Mouse (Mus musculus) monocyte, adult 2 months (primary cell): Measurements from ENCODE around the gene Mapk7.
A peak's percentile ranks its signal among the peaks of the same experiment; 100 is the strongest.

Source experiments
- DNase-seq, 2 experiments: peaks; one replicate each; pipeline ENCODE4 v3.0.0; 2022; ENCODE audit warnings: low spot score in 2 of 2, low read depth in 1 of 2

Mapk7 gene

DNA sequence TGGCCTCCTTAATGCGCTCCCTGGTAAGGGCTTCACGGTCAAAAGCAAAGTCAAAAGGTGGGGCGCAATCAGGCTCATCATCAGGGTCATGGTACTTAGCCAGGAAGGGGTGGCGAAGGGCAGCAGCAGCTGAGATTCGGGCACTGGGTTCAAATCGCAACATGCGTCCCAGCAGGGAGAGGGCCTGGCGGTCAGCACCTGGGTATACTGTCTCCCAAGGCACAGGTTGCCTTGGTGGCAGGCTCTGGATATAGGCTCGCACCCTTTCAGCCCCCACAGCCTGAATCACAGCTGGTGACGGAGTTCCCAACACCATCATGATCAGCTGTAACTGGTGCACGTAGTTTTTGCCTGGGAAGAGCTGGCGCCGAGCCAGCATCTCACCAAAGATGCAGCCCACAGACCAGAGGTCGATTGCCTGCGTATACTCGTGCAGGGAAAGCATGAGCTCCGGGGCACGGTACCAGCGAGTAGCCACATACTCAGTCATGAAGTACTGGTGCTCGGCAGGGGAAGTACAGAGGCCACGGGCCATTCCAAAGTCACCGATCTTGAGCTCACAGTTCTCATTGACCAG is 3.2 kb downstream of the Mapk7 start:
- no peak for DNase-seq

DNA sequence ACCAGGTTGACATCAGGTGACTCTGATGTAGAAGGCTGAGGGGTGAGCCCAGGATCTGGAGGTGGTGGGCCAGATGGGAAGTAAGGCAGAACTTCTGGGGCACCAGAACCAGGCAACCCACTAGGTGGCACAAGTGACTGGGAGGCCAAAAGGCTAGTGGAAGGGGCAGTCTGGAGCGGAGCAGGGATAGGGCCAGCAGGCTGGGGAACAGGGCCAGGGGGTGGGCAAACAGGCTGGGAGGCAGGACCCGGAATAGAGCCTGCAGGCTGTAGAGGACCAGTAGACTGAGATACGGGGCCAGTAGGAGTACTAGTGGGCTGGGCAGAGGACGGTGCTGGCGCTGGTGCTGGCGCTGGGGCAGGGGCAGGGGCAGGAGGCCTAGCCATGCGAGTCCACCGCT is 4.3 kb downstream of the Mapk7 start:
- DNase-seq, result no peak

DNA sequence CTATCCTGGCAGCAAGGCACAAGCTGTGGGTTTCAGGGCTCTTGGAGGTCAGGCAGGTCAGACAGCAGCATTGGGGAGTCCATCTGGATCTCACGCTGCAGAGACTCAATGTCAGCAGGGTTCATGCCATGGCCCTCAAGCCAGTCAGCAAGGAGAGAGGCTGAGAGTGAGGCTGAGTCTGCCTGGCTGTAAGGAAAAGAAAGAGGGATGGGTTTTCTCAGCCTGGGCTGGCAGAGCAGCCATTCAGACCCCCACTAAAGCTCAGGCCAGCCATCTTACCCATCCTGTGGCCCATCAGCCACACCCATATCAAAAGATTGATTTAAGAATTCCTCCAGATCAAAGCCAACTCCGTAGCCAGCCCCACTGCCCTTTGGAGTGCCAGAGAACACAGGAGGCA is 5.1 kb downstream of the Mapk7 start:
- DNase-seq, result no peak

DNA sequence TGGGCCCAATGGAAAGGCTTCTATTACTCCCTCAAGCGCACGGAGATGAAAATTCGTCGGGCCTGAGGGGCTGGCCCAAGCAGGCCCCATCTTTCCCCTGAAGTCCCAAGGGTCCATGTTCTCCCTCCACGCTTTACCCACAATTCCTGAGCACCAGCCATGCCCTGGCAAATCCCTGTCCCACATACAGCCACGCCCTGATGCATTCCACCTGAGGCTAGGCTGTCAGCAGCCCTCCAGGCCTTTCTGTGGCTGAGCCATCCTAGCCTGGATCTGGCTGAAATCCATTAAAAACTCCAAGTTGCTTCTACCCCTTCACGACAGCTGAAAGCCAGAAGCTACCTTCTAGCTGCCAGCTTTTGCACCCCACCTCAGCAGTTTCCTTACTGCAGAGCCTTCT is 6.3 kb downstream of the Mapk7 start:
- DNase-seq, result no peak

DNA sequence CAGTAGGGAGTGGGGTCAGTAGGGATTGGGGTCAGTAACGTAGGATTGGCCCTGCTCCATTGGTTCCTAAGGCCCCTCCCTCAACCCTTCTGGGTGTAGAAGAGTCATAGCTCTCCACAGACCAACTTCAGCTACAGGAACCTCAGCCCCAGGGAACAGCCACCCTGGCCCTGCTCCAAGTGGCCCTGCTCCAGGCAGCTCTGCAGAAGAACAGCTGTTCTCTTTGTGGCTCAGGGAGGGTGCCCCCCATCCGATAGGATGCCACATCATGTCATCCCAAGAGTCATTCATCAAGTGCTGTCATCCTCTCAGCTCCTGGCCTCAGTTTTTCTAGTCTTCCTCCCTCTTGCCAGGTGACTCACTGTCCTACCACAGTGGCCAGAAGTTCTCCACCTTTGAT is 6.8 kb downstream of the Mapk7 start:
- no peak for DNase-seq

DNA sequence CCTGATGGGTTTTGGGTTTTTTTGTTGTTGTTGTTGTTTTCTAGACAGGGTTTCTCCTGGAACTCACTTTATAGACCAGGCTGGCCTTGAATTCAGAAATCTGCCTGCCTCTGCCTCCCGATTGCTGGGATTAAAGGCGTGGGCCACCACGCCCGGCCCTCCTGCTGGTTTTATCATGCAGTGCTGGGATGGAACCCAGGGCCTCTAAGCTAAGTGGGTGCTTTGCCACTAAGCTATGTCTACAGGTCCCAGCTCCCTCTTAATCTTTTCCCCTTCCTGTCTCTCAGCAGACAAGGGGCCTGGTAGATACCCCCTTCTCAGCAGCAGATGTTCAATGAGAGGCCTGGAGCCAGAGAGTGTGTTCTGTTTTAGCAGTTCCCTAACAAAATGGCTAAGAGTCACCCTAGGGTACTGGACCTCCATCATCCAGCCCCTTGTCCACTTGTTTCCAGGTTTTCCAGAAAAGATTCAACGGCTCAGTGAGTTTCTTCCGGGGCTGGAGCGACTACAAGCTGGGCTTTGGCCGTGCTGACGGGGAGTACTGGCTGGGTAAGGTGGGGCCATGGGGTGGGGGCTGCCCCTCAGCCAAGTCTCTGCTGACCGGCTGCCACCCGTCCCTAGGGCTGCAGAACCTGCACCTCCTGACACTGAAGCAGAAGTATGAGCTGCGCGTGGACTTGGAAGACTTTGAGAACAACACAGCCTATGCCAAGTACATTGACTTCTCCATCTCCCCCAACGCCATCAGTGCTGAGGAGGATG is 7.6 kb downstream of the Mapk7 start:
- no peak for DNase-seq

DNA sequence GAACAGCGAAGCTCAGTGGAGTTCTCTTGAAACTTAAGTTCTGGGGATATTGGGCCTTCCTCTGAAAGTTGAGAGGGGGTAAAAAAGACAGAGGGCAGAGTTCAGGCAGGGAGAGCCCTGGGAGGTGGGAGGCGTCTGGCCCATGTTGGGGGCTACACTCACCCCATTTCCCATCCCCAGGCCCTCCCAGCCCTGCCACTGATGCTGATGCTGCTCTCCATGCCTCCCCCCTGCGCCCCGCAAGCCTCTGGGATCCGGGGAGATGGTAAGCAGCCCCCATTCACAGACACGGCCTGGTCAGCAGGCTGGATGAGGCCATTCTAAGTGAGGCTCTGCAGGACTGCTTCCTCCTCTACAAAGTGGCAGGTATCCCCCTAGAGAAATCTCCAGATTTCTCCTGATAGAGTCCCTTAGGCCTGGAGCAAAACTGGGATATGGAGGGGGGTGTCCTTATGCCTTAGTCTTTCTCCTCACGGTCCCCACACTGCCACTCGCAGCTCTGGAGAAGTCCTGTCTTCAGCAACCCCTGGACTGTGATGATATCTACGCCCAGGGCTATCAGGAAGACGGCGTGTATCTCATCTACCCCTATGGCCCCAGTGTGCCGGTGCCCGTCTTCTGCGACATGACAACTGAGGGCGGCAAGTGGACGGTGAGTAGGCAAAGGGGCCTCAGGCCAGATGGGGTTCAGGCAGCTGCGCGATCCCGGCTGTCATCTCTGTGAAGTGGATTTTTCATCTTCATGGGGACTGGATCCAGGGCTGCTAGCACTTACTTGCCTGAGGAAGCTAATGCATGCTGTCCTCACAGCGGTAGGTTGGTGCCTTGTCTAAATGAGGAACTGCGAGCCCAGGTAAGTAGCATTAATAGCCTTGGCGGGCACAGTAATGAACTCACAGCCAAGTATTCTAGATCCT is 8.4 kb downstream of the Mapk7 start:
- no peak for DNase-seq

DNA sequence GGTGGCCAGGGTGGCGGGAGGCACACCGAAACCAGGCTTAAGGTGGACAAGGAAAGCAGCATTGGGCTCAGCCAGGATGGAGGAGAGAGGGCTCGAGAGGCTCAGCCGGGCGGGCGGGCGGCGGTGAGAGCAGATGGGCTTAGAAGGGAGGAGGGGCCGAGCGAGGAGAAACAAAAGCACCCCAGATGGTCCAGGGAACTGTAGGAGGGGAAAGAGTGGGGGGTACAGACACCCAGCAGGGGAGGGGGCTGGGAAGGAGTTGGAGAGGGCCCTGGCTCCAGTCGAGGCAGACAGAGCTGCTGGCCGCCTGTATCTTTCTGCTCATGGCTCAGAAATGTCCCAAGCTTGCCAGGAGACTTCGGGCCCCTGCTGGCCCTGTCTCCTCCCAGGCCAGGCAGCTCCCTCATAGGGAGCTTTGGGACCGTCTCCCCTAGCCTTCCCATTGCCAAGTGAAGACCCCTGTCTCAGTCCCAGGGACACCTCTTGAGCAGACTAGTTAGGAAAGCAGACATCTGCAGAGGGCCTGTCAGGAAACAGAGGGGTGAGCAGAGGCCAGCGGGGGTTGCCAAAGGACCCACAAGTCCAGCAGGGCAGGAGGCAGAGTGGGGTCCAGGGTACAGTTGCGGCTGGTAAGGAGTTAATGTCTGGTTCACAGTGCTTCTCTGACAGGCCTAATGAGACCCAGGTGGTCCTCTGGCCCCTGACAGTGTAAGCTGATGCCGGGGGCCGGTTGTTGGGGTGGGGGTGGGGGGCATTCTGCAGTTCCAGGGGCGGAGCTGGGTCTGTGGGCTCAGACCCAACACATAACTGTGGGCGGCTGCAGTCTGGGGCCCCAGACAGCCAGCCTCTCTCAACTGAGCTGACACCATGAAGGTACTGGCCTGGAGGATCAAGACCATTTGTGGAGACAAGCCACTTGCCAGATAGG is 9.3 kb downstream of the Mapk7 start, which contains the start of gene Mfap4:
Gene Mfap4, plus strand, starts transcription at position 819 of the 928 bp plus-strand sequence.
- DNase-seq, result no peak

DNA sequence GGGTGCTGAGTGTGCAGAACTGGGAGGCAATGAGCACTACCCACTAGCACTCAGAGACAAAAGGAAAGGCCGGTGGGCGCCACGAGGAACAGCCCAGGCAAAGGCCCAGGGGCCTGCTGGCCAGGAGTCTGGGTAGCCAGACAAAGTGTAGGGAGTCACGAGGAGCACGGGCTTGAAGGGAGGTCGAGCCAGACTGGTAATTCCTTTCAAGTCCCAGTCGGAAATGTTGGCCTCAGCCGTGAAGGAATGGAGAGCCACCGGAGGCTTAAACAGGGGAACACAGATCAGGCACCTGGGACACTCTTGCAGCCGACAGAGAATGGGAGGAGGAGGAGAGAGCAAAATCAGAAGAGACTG is 10.0 kb downstream of the Mapk7 start:
- no peak for DNase-seq

DNA sequence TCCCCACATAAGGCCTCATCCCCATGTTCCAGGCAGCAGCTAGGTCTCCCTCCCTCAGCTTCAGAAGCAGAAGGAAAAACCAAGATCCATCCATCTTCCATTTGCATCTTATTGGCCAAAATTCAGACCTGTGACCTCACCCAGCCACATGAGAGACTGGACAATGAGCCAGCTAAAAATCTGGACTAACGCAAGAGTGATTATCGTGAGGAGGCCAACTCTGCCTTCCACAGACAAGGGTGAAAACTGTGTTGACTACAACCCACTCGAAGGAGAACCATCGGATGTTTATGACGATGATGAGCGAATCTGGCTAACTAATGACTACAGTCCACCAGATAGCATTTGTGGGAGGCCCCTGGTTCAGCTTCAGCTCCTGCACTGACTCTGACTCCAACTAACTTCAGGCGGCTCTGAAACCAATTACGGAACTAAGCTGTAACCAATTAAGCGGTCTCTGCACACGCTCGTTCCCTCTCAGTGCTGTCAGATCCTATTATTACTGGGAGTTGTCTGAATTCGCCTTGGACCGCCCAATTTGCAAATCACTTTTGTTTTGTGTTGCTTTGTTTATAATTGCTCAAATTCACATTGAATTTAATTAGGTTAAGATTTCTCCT is 10.9 kb downstream of the Mapk7 start:
- DNase-seq, result no peak

DNA sequence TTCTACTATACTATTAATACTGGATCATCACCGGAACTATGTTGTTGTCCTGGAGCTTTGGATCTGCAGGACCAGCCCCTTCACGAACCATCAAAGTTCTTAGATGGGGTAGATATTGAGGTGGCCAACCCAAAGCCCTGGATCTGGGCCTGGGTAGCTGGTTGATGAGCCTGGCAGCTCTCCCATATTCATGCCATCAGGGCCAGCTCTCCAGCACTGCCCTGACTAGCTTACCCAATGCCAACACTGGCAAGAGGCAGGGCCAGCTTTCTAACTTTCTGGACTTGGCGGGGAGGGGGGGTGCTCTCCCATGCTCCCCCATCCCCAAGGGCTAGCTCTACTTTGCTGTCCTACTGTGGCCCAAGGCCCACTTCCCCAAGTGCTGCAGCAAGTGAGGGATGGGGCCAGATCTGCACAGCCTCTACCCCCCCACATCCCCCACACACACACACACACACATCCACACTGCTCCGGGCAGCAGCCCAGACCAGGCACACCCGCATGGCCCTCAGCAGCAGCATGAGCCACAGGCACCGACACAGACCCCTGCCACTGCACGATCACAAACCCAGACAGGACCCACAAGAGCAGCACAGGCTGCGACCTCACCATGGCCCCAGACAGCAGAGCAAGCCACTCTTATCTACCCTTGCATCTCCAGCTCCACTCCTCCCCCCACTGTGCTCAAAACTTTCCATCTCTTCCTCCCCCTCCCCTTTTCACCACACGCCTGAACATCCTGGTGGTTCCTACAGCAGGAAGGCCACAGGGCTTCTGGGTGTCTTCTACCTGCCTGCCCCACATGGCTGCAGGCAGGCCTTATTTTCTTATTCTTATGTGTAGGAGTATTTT is 12.7 kb downstream of the Mapk7 start:
- no peak for DNase-seq

DNA sequence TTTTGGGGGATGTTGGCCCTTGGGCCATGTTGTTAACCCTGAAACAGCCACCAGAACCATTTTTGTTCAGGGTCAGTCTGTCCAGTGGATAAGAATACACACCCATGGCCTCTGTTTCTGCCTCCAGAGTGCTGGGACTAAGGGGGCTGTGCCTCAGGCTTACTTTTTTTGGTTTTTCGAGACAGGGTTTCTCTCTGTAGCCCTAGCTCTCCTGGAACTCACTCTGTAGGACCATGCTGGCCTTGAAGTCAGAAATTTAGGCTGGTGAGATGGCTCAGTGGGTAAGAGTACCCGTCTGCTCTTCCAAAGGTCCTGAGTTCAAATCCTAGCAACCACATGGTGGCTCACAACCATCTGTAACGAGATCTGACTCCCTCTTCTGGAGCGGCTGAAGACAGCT is 15.4 kb downstream of the Mapk7 start:
- DNase-seq, result no peak

DNA sequence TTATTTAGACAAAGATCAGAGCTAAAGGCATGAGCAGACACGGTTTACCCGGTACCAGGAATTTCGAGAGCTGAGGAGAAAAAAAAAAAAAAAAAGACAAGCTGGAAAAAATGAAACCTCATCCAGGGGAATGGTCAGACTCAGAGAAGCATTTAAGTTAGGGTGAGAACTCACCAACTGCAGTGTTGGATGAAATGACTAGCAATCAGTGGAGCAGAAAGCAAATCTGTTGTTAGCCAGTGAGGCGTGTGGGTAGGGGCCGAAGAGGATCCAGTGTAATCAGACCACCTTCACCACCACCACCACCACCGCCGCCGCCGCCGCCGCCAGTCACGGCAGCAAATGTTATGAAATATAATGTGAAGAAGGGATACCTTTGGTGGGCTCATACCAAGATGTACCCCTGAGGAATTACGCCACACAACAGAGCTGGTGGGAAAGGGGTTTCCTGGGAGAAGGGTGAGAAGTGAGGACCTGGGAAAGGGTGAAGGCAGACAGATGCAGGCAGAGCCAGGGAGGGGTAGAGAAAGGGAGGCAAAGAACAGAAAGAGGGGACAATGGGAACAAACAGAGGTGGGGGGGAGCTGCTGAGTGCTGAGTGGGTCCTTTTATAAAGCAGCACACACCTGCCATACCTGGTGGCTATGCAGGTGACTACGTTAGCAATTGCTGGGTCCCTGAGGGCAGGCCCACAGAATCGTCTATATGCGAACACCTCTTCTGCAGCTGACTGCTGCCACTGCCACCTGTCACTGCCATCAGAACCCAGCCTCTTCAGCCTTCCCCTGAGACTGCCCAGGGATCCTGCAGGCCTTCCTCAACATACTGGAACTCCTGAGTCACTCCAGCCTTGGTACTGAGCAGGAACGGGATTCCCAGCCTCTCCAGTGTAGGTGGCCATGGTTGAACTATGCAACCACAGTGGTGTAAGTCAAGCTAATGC is 16.4 kb downstream of the Mapk7 start:
- DNase-seq, result no peak

DNA sequence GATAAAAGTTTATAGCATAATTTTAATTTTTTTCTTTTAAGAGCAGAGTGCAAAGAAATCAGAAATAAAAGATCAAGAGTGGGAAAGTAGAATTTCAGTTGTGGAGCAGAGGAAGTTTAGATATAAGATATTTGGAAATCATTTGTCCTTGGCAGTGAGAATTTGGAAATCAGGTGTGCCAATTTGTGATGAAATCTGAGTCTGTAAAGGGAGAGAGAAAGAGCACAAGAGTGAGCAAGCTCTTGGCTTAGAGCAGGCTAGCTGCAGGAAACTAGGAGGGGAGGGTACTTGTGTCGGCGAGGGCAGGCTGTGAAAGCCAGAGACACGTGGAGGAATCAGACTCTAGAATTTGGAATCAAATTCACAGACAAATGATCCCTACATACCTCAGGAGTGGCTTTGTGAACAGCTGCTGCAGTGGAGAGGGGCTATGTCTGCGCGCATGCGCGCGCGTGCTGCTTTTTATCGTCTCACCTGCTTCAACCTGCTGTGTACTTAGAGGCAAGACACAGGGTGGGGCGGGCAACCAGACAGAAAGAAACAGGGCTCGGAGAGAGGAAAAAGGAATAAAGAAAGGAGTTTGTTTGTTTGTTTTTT is 17.3 kb downstream of the Mapk7 start:
- no peak for DNase-seq

DNA sequence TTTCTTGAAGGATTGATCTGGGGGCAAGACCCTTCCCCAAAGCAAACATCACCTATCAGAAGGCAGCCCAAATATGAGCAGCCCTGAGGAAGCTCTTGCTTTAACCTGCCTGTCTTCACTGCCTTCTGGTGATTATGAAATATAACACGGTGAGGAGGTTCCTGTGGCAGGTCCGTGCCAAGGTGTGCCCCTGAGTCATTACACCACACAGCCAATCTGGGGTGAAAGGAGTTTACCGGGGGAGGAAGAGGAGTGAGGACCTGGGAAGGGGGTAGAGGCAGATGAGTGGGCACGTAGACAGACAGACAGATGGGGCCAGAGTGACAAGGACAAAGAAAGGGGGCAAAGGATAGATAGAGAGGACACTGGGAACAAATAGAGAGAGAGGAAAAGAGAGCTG is 20.6 kb downstream of the Mapk7 start:
- DNase-seq, result no peak

DNA sequence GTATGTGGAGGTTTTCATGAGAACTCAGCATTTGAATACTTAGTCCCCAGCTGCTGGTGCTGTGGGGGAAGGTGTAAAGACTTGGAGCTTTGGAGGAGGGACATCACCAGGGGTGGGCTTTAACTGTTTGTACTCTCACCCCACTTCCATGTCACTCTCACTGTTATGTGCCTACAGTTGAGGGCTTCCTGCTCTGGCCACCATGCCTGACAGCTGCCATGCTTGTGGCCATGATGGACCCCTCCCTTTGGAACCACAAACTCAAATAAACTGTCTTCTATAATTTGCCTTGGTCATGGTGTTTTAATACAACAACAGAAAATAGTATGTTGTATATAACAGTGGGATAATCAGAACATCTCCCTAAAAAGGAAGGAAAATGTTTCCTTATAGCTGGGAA is 23.3 kb downstream of the Mapk7 start:
- no peak for DNase-seq

DNA sequence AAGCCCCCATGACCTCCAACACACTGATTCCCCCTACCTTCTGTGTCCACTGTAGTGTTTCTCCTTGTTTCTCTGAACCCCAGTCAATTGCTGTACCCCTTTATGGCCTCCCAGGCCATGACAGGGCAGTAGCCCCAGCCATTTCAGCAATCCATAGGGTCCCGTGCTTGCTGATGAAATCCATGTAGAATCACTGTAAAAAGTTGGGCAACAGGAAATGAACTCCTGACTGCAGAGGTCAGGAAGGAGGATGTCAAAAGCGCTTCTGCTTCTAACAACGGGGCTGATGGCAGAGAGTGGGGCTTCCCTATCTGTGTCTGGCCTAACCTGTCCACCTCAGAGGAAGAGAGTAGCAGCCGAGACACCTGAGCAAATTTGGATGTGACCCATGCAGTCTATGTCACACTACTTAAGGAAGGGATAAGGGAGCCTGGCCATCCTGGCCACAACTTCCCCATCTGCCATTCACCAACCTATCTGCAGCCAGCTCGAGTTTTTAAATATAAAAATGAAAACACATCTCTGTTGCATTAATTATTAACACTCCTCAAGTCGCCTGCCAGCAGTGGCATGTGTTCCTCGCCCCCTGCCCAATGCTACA is 24.8 kb downstream of the Mapk7 start:
- DNase-seq, result peak; percentile 57 to 64

DNA sequence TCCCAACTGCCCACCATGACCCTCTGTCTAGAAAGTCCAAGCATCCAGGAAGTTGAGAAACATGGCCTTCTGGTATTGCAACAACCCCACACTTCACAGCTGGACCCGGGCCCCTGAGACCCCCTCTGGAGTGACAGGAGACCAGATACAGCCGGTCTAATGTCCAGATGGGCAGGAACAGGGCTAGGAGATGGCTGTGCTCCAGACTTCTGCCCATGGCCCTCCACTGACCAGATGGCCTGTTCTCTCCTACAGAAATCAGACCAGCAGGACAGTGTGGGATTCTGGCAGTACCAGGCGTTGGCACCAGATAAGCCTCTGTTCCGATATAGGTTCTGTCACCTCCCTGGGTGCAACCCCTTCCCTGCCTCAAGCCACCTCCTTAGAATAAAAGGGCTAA is 25.7 kb downstream of the Mapk7 start:
- DNase-seq, result no peak
